Mouse (Mus musculus): ENCODE results near the gene Gpd2.

- TF ChIP-seq CTCF (IDR thresholded peaks at IDR 0.05; ENCODE audit: low read depth, low read length) (no peak), GATA1 (IDR thresholded peaks at IDR 0.05; ENCODE audit: borderline replicate concordance, low read length) (no peak), POLR2AphosphoS5 (IDR thresholded peaks at IDR 0.05; ENCODE audit: insufficient replicate concordance, low read depth, low read length) (no peak), TAL1 (conservative IDR thresholded peaks at IDR 0.05; ENCODE audit: low read depth, low read length) (no peak)
Observed at GRCm38 (mm10) chr2:57395071-57395470, 157.6 kb downstream of the Gpd2 start.

Measured in G1E (cell line).